Comparison of ENCODE assay signal across 9 mouse cellular contexts in the genomic region with DNA sequence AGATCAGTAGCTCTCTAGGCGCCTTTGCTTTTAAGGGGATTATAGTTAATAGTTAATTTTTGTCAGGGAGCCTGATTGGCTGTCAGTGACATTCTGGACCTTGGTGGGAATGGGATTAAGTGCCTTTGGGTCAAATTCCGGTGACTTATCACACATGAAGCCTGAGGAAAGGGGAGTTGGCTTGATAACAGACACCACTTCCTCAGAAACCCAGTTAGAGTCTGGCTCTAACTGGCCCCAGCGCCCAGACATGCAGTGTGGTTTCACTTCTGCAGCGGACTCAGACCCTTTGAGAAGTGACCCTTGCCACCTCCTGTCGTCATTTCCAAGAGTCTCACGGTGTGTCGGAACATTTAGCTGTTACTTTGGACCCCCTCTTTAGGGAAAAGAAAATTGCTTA. TPM values are rescaled to one million over a fixed set of nuclear protein-coding genes. Genes with fewer than 3 reads are reported as not detected.
DNase-seq lines count a peak whose midpoint lies in the region; ATAC-seq and TF ChIP-seq lines count a peak whose summit lies in the region.
"Had no signal": no experiment of that assay in that cellular context is flagged by ENCODE, and none has a peak within 500 bp of the region (broad histone marks: within the 10 kb centered on the region; RNA-seq: fewer than 3 reads in every experiment).

No protein-coding gene starts in this region.

- no peaks in the 10 kb centered on the region for H3K4me1 ChIP-seq in lung, postnatal 0 days (ENCODE audit: insufficient read depth, low read depth, low read length)
- H3K4me1 ChIP-seq in lung, adult 2 months (ENCODE audit: control insufficient read depth, insufficient read depth, low read length), result no peaks in the 10 kb centered on the region; the same call in 1 of the 2 replicates
- peaks cover 14% of the 10 kb centered on the region for H3K4me1 ChIP-seq in heart, embryonic 16.5 days (ENCODE audit: control insufficient read depth, insufficient read depth, low read length)
- 0 out of 2 replicates have a peak, but pooled peaks cover 8% of the 10 kb centered on the region for H3K4me1 ChIP-seq in stomach, embryonic 16.5 days (ENCODE audit: control insufficient read depth, insufficient read depth, low read length)
- H3K4me1 ChIP-seq in neural tube, embryonic 15.5 days, result no peaks in the 10 kb centered on the region
- H3K4me1 ChIP-seq in midbrain, embryonic 13.5 days (replicated peaks), result no peaks in the 10 kb centered on the region

- no peaks in the 10 kb centered on the region for H3K27me3 ChIP-seq in lung, postnatal 0 days (replicated peaks; ENCODE audit: insufficient read depth, low read length)
- H3K27me3 ChIP-seq in heart, embryonic 16.5 days (ENCODE audit: control insufficient read depth, insufficient read depth, low read length), result no peaks in the 10 kb centered on the region
- H3K27me3 ChIP-seq in stomach, embryonic 16.5 days (ENCODE audit: control insufficient read depth, insufficient read depth, low read length), result no peaks in the 10 kb centered on the region
- H3K27me3 ChIP-seq in neural tube, embryonic 15.5 days (replicated peaks), result no peaks in the 10 kb centered on the region
- no peaks in the 10 kb centered on the region for H3K27me3 ChIP-seq in midbrain, embryonic 13.5 days

- H3K9ac ChIP-seq in lung, postnatal 0 days (replicated peaks; ENCODE audit: low read depth), result no peak overlapping the region
- peak overlapping the region; percentile 27; the same call in 1 of the 2 replicates for H3K9ac ChIP-seq in heart, embryonic 16.5 days (ENCODE audit: low read length)
- peak overlapping the region; percentile 46; the same call in 1 of the 2 replicates for H3K9ac ChIP-seq in stomach, embryonic 16.5 days (ENCODE audit: low read length)
- no peak overlapping the region for H3K9ac ChIP-seq in neural tube, embryonic 15.5 days (replicated peaks)
- H3K9ac ChIP-seq in midbrain, embryonic 13.5 days (replicated peaks), result no peak overlapping the region

- no peak for TF ChIP-seq POLR2A in lung, adult 2 months (IDR thresholded peaks at IDR 0.05; ENCODE audit: borderline replicate concordance, extremely low read depth, low read depth, low read length)

- 39% methylated on average over 7 of the region's 7 CpGs for WGBS in lung, postnatal 0 days
- WGBS in lung, adult 2 months, result 53% methylated on average over 7 of the region's 7 CpGs
- WGBS in heart, embryonic 16.5 days, result 29% methylated on average over 7 of the region's 7 CpGs
- WGBS in stomach, embryonic 16.5 days, result 54% methylated on average over 7 of the region's 7 CpGs
- WGBS in neural tube, embryonic 15.5 days, result 86% methylated on average over 7 of the region's 7 CpGs
- WGBS in midbrain, embryonic 13.5 days, result 83% methylated on average over 7 of the region's 7 CpGs

- H3K36me3 ChIP-seq in lung, postnatal 0 days (ENCODE audit: insufficient read depth, low read length), result 0 out of 2 replicates have a peak, but pooled peaks cover 11% of the 10 kb centered on the region
- peaks cover 62% of the 10 kb centered on the region for H3K36me3 ChIP-seq in heart, embryonic 16.5 days (ENCODE audit: control insufficient read depth, insufficient read depth)
- 0 out of 2 replicates have a peak, but pooled peaks cover 6% of the 10 kb centered on the region for H3K36me3 ChIP-seq in stomach, embryonic 16.5 days (ENCODE audit: control insufficient read depth, insufficient read depth, low read length)
- peaks cover 10% of the 10 kb centered on the region; the same call in 1 of the 2 replicates for H3K36me3 ChIP-seq in neural tube, embryonic 15.5 days
- peaks cover 25% of the 10 kb centered on the region for H3K36me3 ChIP-seq in midbrain, embryonic 13.5 days

- no peak overlapping the region; the same call in 1 of the 2 replicates for H3K4me3 ChIP-seq in lung, postnatal 0 days (ENCODE audit: low read depth, low read length)
- H3K4me3 ChIP-seq in lung, adult 2 months (replicated peaks; ENCODE audit: extremely low read depth, low read depth, low read length), result no peak overlapping the region
- no peak overlapping the region for H3K4me3 ChIP-seq in heart, embryonic 16.5 days (ENCODE audit: low read length)
- 0 out of 2 replicates have a peak overlapping the region, but pooled peaks have one; percentile 6 for H3K4me3 ChIP-seq in stomach, embryonic 16.5 days (replicated peaks; ENCODE audit: low read length)
- no peak overlapping the region for H3K4me3 ChIP-seq in neural tube, embryonic 15.5 days (replicated peaks)
- H3K4me3 ChIP-seq in midbrain, embryonic 13.5 days (replicated peaks), result no peak overlapping the region

- TF ChIP-seq EP300 in lung, postnatal 0 days (IDR thresholded peaks at IDR 0.05), result no peak

- peak; percentile 49 for DNase-seq in lung, postnatal 0 days (ENCODE audit: low spot score)
- no peak for DNase-seq in lung, adult 2 months
- DNase-seq in liver, result peak; percentile 46
- DNase-seq: cerebellum, adult 18-20 months; thymus, postnatal 14 days had no signal

- H3K27ac ChIP-seq in lung, postnatal 0 days (ENCODE audit: low read length), result no peak overlapping the region
- peak overlapping the region; percentile 31 for H3K27ac ChIP-seq in heart, embryonic 16.5 days (ENCODE audit: low read length)
- peak overlapping the region; percentile 78 for H3K27ac ChIP-seq in stomach, embryonic 16.5 days (ENCODE audit: low read length)
- no peak overlapping the region for H3K27ac ChIP-seq in neural tube, embryonic 15.5 days (replicated peaks)
- no peak overlapping the region for H3K27ac ChIP-seq in midbrain, embryonic 13.5 days

- peak overlapping the region; percentile 29; the same call in 1 of the 2 replicates for H3K4me2 ChIP-seq in lung, postnatal 0 days (replicated peaks; ENCODE audit: low read depth, low read length)
- no peak overlapping the region for H3K4me2 ChIP-seq in heart, embryonic 16.5 days (ENCODE audit: low read depth, low read length)
- H3K4me2 ChIP-seq in stomach, embryonic 16.5 days (ENCODE audit: low read depth, low read length), result peak overlapping the region; percentile 33
- no peak overlapping the region for H3K4me2 ChIP-seq in neural tube, embryonic 15.5 days
- no peak overlapping the region for H3K4me2 ChIP-seq in midbrain, embryonic 13.5 days (replicated peaks)

- TF ChIP-seq CTCF in lung, postnatal 0 days (IDR thresholded peaks at IDR 0.05), result no peak
- TF ChIP-seq CTCF in lung, adult 2 months (IDR thresholded peaks at IDR 0.05; ENCODE audit: insufficient read depth, low read length), result no peak

- ATAC-seq in lung, postnatal 0 days, result peak; percentile 42
- ATAC-seq in heart, embryonic 16.5 days (replicated peaks; ENCODE audit: extremely low read depth, insufficient read depth, low FRiP score), result no peak
- ATAC-seq in stomach, embryonic 16.5 days (ENCODE audit: insufficient read depth, low FRiP score), result peak; percentile 80; the same call in 1 of the 2 replicates
- ATAC-seq in neural tube, embryonic 15.5 days (ENCODE audit: low FRiP score), result no peak
- ATAC-seq in midbrain, embryonic 13.5 days, result no peak

- H3K9me3 ChIP-seq in lung, postnatal 0 days (ENCODE audit: low read length), result no peaks in the 10 kb centered on the region
- H3K9me3 ChIP-seq in heart, embryonic 16.5 days (replicated peaks; ENCODE audit: control insufficient read depth, low read length), result no peaks in the 10 kb centered on the region
- no peaks in the 10 kb centered on the region for H3K9me3 ChIP-seq in stomach, embryonic 16.5 days (replicated peaks; ENCODE audit: control insufficient read depth, low read length)
- H3K9me3 ChIP-seq in neural tube, embryonic 15.5 days (replicated peaks), result no peaks in the 10 kb centered on the region
- no peaks in the 10 kb centered on the region for H3K9me3 ChIP-seq in midbrain, embryonic 13.5 days

RNA-seq across cellular contexts. Expression of a gene that starts 8.4 kb away (rescaled TPM):
- polyA plus RNA-seq in lung, postnatal 0 days (2015; fragmentation: Nextera tagmentation; extraction: Ambion mirVana), result 43.9 and 45.8 TPM in 2 replicates
- polyA plus RNA-seq in lung, adult 2 months (2012; rRNA removed), result 6.7 and 11.9 TPM in 2 replicates
- polyA plus RNA-seq in heart, embryonic 16.5 days (2015; fragmentation: Nextera tagmentation; extraction: Ambion mirVana), result 40.9 and 44.4 TPM in 2 replicates
- 54.4 and 54.5 TPM in 2 replicates for polyA plus RNA-seq in stomach, embryonic 16.5 days (2015; fragmentation: Nextera tagmentation; extraction: Ambion mirVana)
- polyA plus RNA-seq in neural tube, embryonic 15.5 days (2015; fragmentation: Nextera tagmentation; extraction: Ambion mirVana), result 29.4 and 39.3 TPM in 2 replicates
- polyA plus RNA-seq in midbrain, embryonic 13.5 days (2015; fragmentation: Nextera tagmentation; extraction: Ambion mirVana), result 65.6 and 67.0 TPM in 2 replicates

RNA-seq across cellular contexts. Expression of a gene that starts 8.5 kb away (rescaled TPM):
- 5.6 and 8.5 TPM in 2 replicates for polyA plus RNA-seq in lung, postnatal 0 days (2015; fragmentation: Nextera tagmentation; extraction: Ambion mirVana)
- polyA plus RNA-seq in lung, adult 2 months (2012; rRNA removed), result 64.4 and 82.6 TPM in 2 replicates
- polyA plus RNA-seq in heart, embryonic 16.5 days (2015; fragmentation: Nextera tagmentation; extraction: Ambion mirVana), result 9.0 and 10.2 TPM in 2 replicates
- 11.3 and 12.4 TPM in 2 replicates for polyA plus RNA-seq in stomach, embryonic 16.5 days (2015; fragmentation: Nextera tagmentation; extraction: Ambion mirVana)
- polyA plus RNA-seq in neural tube, embryonic 15.5 days (2015; fragmentation: Nextera tagmentation; extraction: Ambion mirVana), result 9.1 and 9.5 TPM in 2 replicates
- polyA plus RNA-seq in midbrain, embryonic 13.5 days (2015; fragmentation: Nextera tagmentation; extraction: Ambion mirVana), result 14.2 and 15.9 TPM in 2 replicates

RNA-seq across cellular contexts. Expression of a gene that starts 14.6 kb away (rescaled TPM):
- polyA plus RNA-seq in lung, postnatal 0 days (2015; fragmentation: Nextera tagmentation; extraction: Ambion mirVana), result 5.6 and 6.5 TPM in 2 replicates
- polyA plus RNA-seq in lung, adult 2 months (2012; rRNA removed), result 1.7 and 39.9 TPM in 2 replicates
- 207 and 218 TPM in 2 replicates for polyA plus RNA-seq in heart, embryonic 16.5 days (2015; fragmentation: Nextera tagmentation; extraction: Ambion mirVana)
- 5.6 and 31.0 TPM in 2 replicates for polyA plus RNA-seq in stomach, embryonic 16.5 days (2015; fragmentation: Nextera tagmentation; extraction: Ambion mirVana)
- 3.7 and 5.1 TPM in 2 replicates for polyA plus RNA-seq in neural tube, embryonic 15.5 days (2015; fragmentation: Nextera tagmentation; extraction: Ambion mirVana)
- polyA plus RNA-seq in midbrain, embryonic 13.5 days (2015; fragmentation: Nextera tagmentation; extraction: Ambion mirVana), result 0.46 and 0.58 TPM in 2 replicates

RNA-seq across cellular contexts. Expression of a gene that starts 33.1 kb away (rescaled TPM):
- 2.0 and 3.1 TPM in 2 replicates for polyA plus RNA-seq in lung, postnatal 0 days (2015; fragmentation: Nextera tagmentation; extraction: Ambion mirVana)
- 0.24 and 1.3 TPM in 2 replicates for polyA plus RNA-seq in lung, adult 2 months (2012; rRNA removed)
- polyA plus RNA-seq in heart, embryonic 16.5 days (2015; fragmentation: Nextera tagmentation; extraction: Ambion mirVana), result 4.6 and 6.1 TPM in 2 replicates
- polyA plus RNA-seq in stomach, embryonic 16.5 days (2015; fragmentation: Nextera tagmentation; extraction: Ambion mirVana), result 8.1 and 8.5 TPM in 2 replicates
- polyA plus RNA-seq in neural tube, embryonic 15.5 days (2015; fragmentation: Nextera tagmentation; extraction: Ambion mirVana), result 0.69 and 1.1 TPM in 2 replicates
- polyA plus RNA-seq in midbrain, embryonic 13.5 days (2015; fragmentation: Nextera tagmentation; extraction: Ambion mirVana), result 3.2 and 3.5 TPM in 2 replicates

RNA-seq across cellular contexts. Expression of a gene that starts 36.5 kb away (rescaled TPM):
- polyA plus RNA-seq in lung, postnatal 0 days (2015; fragmentation: Nextera tagmentation; extraction: Ambion mirVana), result 0.44 and 0.69 TPM in 2 replicates
- polyA plus RNA-seq in lung, adult 2 months (2012; rRNA removed), result 0.85 and 1.1 TPM in 2 replicates
- 0.75 and 2.0 TPM in 2 replicates for polyA plus RNA-seq in heart, embryonic 16.5 days (2015; fragmentation: Nextera tagmentation; extraction: Ambion mirVana)
- polyA plus RNA-seq in stomach, embryonic 16.5 days (2015; fragmentation: Nextera tagmentation; extraction: Ambion mirVana), result 13.7 and 13.8 TPM in 2 replicates
- 0.18 and 4.4 TPM in 2 replicates for polyA plus RNA-seq in neural tube, embryonic 15.5 days (2015; fragmentation: Nextera tagmentation; extraction: Ambion mirVana)
- polyA plus RNA-seq in midbrain, embryonic 13.5 days (2015; fragmentation: Nextera tagmentation; extraction: Ambion mirVana), result 0.23 TPM in 2 replicates

Comparison
In these comparisons a context has a peak if more than half of its experiments do, and no peak if none do; other contexts are left out.
1. ATAC-seq: peak in lung, postnatal 0 days (single experiment) and stomach, embryonic 16.5 days (single experiment); none in heart, embryonic 16.5 days (single experiment), neural tube, embryonic 15.5 days (single experiment) and midbrain, embryonic 13.5 days (single experiment).
2. H3K27ac ChIP-seq: peak in heart, embryonic 16.5 days (single experiment) and stomach, embryonic 16.5 days (single experiment); none in lung, postnatal 0 days (single experiment), neural tube, embryonic 15.5 days (single experiment) and midbrain, embryonic 13.5 days (single experiment).
3. H3K4me2 ChIP-seq: peak in lung, postnatal 0 days (single experiment) and stomach, embryonic 16.5 days (single experiment); none in heart, embryonic 16.5 days (single experiment), neural tube, embryonic 15.5 days (single experiment) and midbrain, embryonic 13.5 days (single experiment).
4. H3K9ac ChIP-seq: peak in heart, embryonic 16.5 days (single experiment) and stomach, embryonic 16.5 days (single experiment); none in lung, postnatal 0 days (single experiment), neural tube, embryonic 15.5 days (single experiment) and midbrain, embryonic 13.5 days (single experiment).